Mouse (Mus musculus): ENCODE data around the gene Zcwpw1. TPM values are rescaled to one million over a fixed set of nuclear protein-coding genes. Genes with fewer than 3 reads are reported as not detected.

Gene Zcwpw1
- total and polyA plus RNA-seq, 2 experiments from 2014 or later, result 4.9 to 11.4 TPM

GRCm38 (mm10) chr5:137776408-137776918 is 11.1 kb upstream of the Zcwpw1 start:
- no peak for DNase-seq (ENCODE audit: low spot score)
- H3K4me3 ChIP-seq (ENCODE audit: low read length), result no peak overlapping the region
- no peak overlapping the region for H3K27ac ChIP-seq
- peaks cover 5% of the 10 kb centered on the region; the same call in 1 of the 2 replicates for H3K36me3 ChIP-seq (ENCODE audit: insufficient read depth, low read length)
- H3K9me3 ChIP-seq (ENCODE audit: low read length), result no peaks in the 10 kb centered on the region
- H3K4me2 ChIP-seq (ENCODE audit: low read depth, low read length), result no peak overlapping the region
- no peak for TF ChIP-seq CTCF (IDR thresholded peaks at IDR 0.05; ENCODE audit: low read depth)
- no peak for ATAC-seq
- no peak overlapping the region for H3K9ac ChIP-seq (replicated peaks; ENCODE audit: low read length)
- no peaks in the 10 kb centered on the region for H3K27me3 ChIP-seq (ENCODE audit: insufficient read depth, low read length)
- 0 out of 2 replicates have a peak, but pooled peaks cover 2% of the 10 kb centered on the region for H3K4me1 ChIP-seq (ENCODE audit: insufficient read depth, low read length)
- WGBS, result 37% methylated on average over 5 of the region's 5 CpGs

- Histone ChIP-seq H3K4me3 (ENCODE audit: low read length) (no peak overlapping the region), H3K4me1 (ENCODE audit: insufficient read depth, low read length) (0 out of 2 replicates have a peak, but pooled peaks cover 2% of the 10 kb centered on the region), H3K36me3 (ENCODE audit: insufficient read depth, low read length) (peaks cover 14% of the 10 kb centered on the region; the same call in 1 of the 2 replicates), H3K27me3 (ENCODE audit: insufficient read depth, low read length) (no peaks in the 10 kb centered on the region), H3K9me3 (ENCODE audit: low read length) (no peaks in the 10 kb centered on the region), H3K4me2 (ENCODE audit: low read depth, low read length) (no peak overlapping the region), H3K9ac (replicated peaks; ENCODE audit: low read length) (no peak overlapping the region), H3K27ac (no peak overlapping the region)
- ATAC-seq (no peak), DNase-seq (ENCODE audit: low spot score) (no peak)
- no peak for TF ChIP-seq CTCF (IDR thresholded peaks at IDR 0.05; ENCODE audit: low read depth)
- 87% methylated on average over 7 of the region's 7 CpGs for WGBS
These were observed 10.2 kb upstream of the Zcwpw1 start for GRCm38 (mm10) chr5:137777267-137777845.

- peak within 1 kb of the TSS; percentile 93 for H3K27ac ChIP-seq
- DNase-seq (ENCODE audit: low spot score), result peak; percentile 99
- peaks cover 23% of the 10 kb centered on the region; the same call in 1 of the 2 replicates for H3K36me3 ChIP-seq (ENCODE audit: insufficient read depth, low read length)
- H3K4me1 ChIP-seq (ENCODE audit: insufficient read depth, low read length), result peaks cover 8% of the 10 kb centered on the region
- no peaks in the 10 kb centered on the region for H3K9me3 ChIP-seq (ENCODE audit: low read length)
- H3K9ac ChIP-seq (replicated peaks; ENCODE audit: low read length), result peak within 1 kb of the TSS; percentile 96
- peak within 1 kb of the TSS; percentile 85 for H3K4me2 ChIP-seq (ENCODE audit: low read depth, low read length)
- H3K4me3 ChIP-seq (ENCODE audit: low read length), result peak within 1 kb of the TSS; percentile 98
- no peak for TF ChIP-seq CTCF (IDR thresholded peaks at IDR 0.05; ENCODE audit: low read depth)
- H3K27me3 ChIP-seq (ENCODE audit: insufficient read depth, low read length), result no peaks in the 10 kb centered on the region
- WGBS, result under 1% methylated on average over 31 of the region's 31 CpGs
- ATAC-seq, result peak; percentile 96
These were observed 9.0 kb upstream of the Zcwpw1 start, which contains the start of gene Ppp1r35 for GRCm38 (mm10) chr5:137778635-137779034. Gene Ppp1r35 (plus strand): TSS chr5:137778849.

GRCm38 (mm10) chr5:137779053-137779933 is 8.3 kb upstream of the Zcwpw1 start:
- peak; percentile 25 for ATAC-seq
- H3K4me2 ChIP-seq (ENCODE audit: low read depth, low read length), result peak overlapping the region; percentile 85
- DNase-seq (ENCODE audit: low spot score), result peak; percentile 34
- peak overlapping the region; percentile 93 for H3K27ac ChIP-seq
- peaks cover 23% of the 10 kb centered on the region; the same call in 1 of the 2 replicates for H3K36me3 ChIP-seq (ENCODE audit: insufficient read depth, low read length)
- no peaks in the 10 kb centered on the region for H3K27me3 ChIP-seq (ENCODE audit: insufficient read depth, low read length)
- H3K9ac ChIP-seq (replicated peaks; ENCODE audit: low read length), result peak overlapping the region; percentile 96
- peak overlapping the region; percentile 98 for H3K4me3 ChIP-seq (ENCODE audit: low read length)
- under 1% methylated on average over 72 of the region's 83 CpGs for WGBS
- H3K9me3 ChIP-seq (ENCODE audit: low read length), result no peaks in the 10 kb centered on the region
- H3K4me1 ChIP-seq (ENCODE audit: insufficient read depth, low read length), result peaks cover 15% of the 10 kb centered on the region
- TF ChIP-seq CTCF (IDR thresholded peaks at IDR 0.05; ENCODE audit: low read depth), result no peak; the same call in 1 of the 2 replicates

GRCm38 (mm10) chr5:137781661-137782060 is 5.9 kb upstream of the Zcwpw1 start:
- WGBS, result 93% methylated on average over 7 of the region's 7 CpGs
- ATAC-seq (no peak), DNase-seq (ENCODE audit: low spot score) (no peak)
- H3K27ac ChIP-seq, result no peak overlapping the region
- peaks cover 25% of the 10 kb centered on the region for H3K4me1 ChIP-seq (ENCODE audit: insufficient read depth, low read length)
- no peak overlapping the region for H3K9ac ChIP-seq (replicated peaks; ENCODE audit: low read length)
- no peak for TF ChIP-seq CTCF (IDR thresholded peaks at IDR 0.05; ENCODE audit: low read depth)
- no peak overlapping the region for H3K4me3 ChIP-seq (ENCODE audit: low read length)
- H3K27me3 ChIP-seq (ENCODE audit: insufficient read depth, low read length), result no peaks in the 10 kb centered on the region
- H3K36me3 ChIP-seq (ENCODE audit: insufficient read depth, low read length), result peaks cover 23% of the 10 kb centered on the region; the same call in 1 of the 2 replicates
- H3K4me2 ChIP-seq (ENCODE audit: low read depth, low read length), result no peak overlapping the region
- H3K9me3 ChIP-seq (ENCODE audit: low read length), result no peaks in the 10 kb centered on the region

- ATAC-seq (no peak), DNase-seq (ENCODE audit: low spot score) (no peak)
- H3K36me3 ChIP-seq (ENCODE audit: insufficient read depth, low read length), result peaks cover 23% of the 10 kb centered on the region; the same call in 1 of the 2 replicates
- H3K4me3 ChIP-seq (ENCODE audit: low read length), result peak overlapping the region; percentile 80; the same call in 1 of the 2 replicates
- no peak overlapping the region for H3K27ac ChIP-seq
- no peaks in the 10 kb centered on the region for H3K9me3 ChIP-seq (ENCODE audit: low read length)
- H3K27me3 ChIP-seq (ENCODE audit: insufficient read depth, low read length), result no peaks in the 10 kb centered on the region
- peaks cover 25% of the 10 kb centered on the region for H3K4me1 ChIP-seq (ENCODE audit: insufficient read depth, low read length)
- no peak for TF ChIP-seq CTCF (IDR thresholded peaks at IDR 0.05; ENCODE audit: low read depth)
- WGBS, result 70% methylated on average over 13 of the region's 13 CpGs
- peak overlapping the region; percentile 34; the same call in 1 of the 2 replicates for H3K9ac ChIP-seq (replicated peaks; ENCODE audit: low read length)
- peak overlapping the region; percentile 87 for H3K4me2 ChIP-seq (ENCODE audit: low read depth, low read length)
These were observed 4.6 kb upstream of the Zcwpw1 start for GRCm38 (mm10) chr5:137782776-137783522.

Data from hindbrain, postnatal 0 days (tissue).